Mouse (Mus musculus): Measurements from ENCODE around the gene Ltbr. TPM values are rescaled to one million over a fixed set of nuclear protein-coding genes. Genes with fewer than 3 reads are reported as not detected.

The Ltbr gene
- polyA plus RNA-seq, 1 experiment: 67.1 TPM

- no peak for TF ChIP-seq POLR2A (IDR thresholded peaks at IDR 0.05; ENCODE audit: low read depth, low read length)
- TF ChIP-seq CTCF (IDR thresholded peaks at IDR 0.05; ENCODE audit: borderline replicate concordance, insufficient read depth, low read length): no peak
- Histone ChIP-seq H3K4me1 (ENCODE audit: control insufficient read depth, insufficient read depth, low read length) (no peaks in the 10 kb centered on the region), H3K27ac (ENCODE audit: insufficient read depth, low read length) (no peak overlapping the region), H3K4me3 (ENCODE audit: insufficient read depth, low read length) (no peak overlapping the region)
Observed at GRCm38 (mm10) chr6:125302231-125302982, 11.3 kb downstream of the Ltbr start.

- Histone ChIP-seq H3K27ac (ENCODE audit: insufficient read depth, low read length) (no peak overlapping the region), H3K4me1 (ENCODE audit: control insufficient read depth, insufficient read depth, low read length) (no peaks in the 10 kb centered on the region), H3K4me3 (ENCODE audit: insufficient read depth, low read length) (no peak overlapping the region)
- TF ChIP-seq POLR2A (IDR thresholded peaks at IDR 0.05; ENCODE audit: low read depth, low read length) (no peak), CTCF (IDR thresholded peaks at IDR 0.05; ENCODE audit: borderline replicate concordance, insufficient read depth, low read length) (no peak)
Observed at GRCm38 (mm10) chr6:125300982-125301381, 12.7 kb downstream of the Ltbr start.

- Histone ChIP-seq H3K4me1 (ENCODE audit: control insufficient read depth, insufficient read depth, low read length) (no peaks in the 10 kb centered on the region), H3K27ac (ENCODE audit: insufficient read depth, low read length) (no peak overlapping the region), H3K4me3 (ENCODE audit: insufficient read depth, low read length) (no peak overlapping the region)
- TF ChIP-seq POLR2A (IDR thresholded peaks at IDR 0.05; ENCODE audit: low read depth, low read length) (no peak), CTCF (IDR thresholded peaks at IDR 0.05; ENCODE audit: borderline replicate concordance, insufficient read depth, low read length) (no peak)
Observed at GRCm38 (mm10) chr6:125297149-125297820, 16.4 kb downstream of the Ltbr start.

GRCm38 (mm10) chr6:125294049-125294448 lies 19.6 kb downstream of the Ltbr start:
- Histone ChIP-seq H3K27ac (ENCODE audit: insufficient read depth, low read length) (no peak overlapping the region), H3K4me3 (ENCODE audit: insufficient read depth, low read length) (no peak overlapping the region), H3K4me1 (ENCODE audit: control insufficient read depth, insufficient read depth, low read length) (0 out of 2 replicates have a peak, but pooled peaks cover 2% of the 10 kb centered on the region)
- TF ChIP-seq CTCF (IDR thresholded peaks at IDR 0.05; ENCODE audit: borderline replicate concordance, insufficient read depth, low read length): no peak
- no peak for TF ChIP-seq POLR2A (IDR thresholded peaks at IDR 0.05; ENCODE audit: low read depth, low read length)

- no peak overlapping the region for H3K4me3 ChIP-seq (ENCODE audit: insufficient read depth, low read length)
- H3K4me1 ChIP-seq (ENCODE audit: control insufficient read depth, insufficient read depth, low read length): 0 out of 2 replicates have a peak, but pooled peaks cover 2% of the 10 kb centered on the region
- TF ChIP-seq CTCF (IDR thresholded peaks at IDR 0.05; ENCODE audit: borderline replicate concordance, insufficient read depth, low read length): no peak
- no peak for TF ChIP-seq POLR2A (IDR thresholded peaks at IDR 0.05; ENCODE audit: low read depth, low read length)
- H3K27ac ChIP-seq (ENCODE audit: insufficient read depth, low read length): no peak overlapping the region
Observed at GRCm38 (mm10) chr6:125292256-125292655, 21.4 kb downstream of the Ltbr start.

- no peak overlapping the region for H3K4me3 ChIP-seq (ENCODE audit: insufficient read depth, low read length)
- no peak for TF ChIP-seq POLR2A (IDR thresholded peaks at IDR 0.05; ENCODE audit: low read depth, low read length)
- TF ChIP-seq CTCF (IDR thresholded peaks at IDR 0.05; ENCODE audit: borderline replicate concordance, insufficient read depth, low read length): no peak
- 0 out of 2 replicates have a peak, but pooled peaks cover 2% of the 10 kb centered on the region for H3K4me1 ChIP-seq (ENCODE audit: control insufficient read depth, insufficient read depth, low read length)
- H3K27ac ChIP-seq (ENCODE audit: insufficient read depth, low read length): peak overlapping the region; percentile 16; the same call in 1 of the 2 replicates
Observed at GRCm38 (mm10) chr6:125291329-125291728, 22.4 kb downstream of the Ltbr start.

- Histone ChIP-seq H3K4me3 (ENCODE audit: insufficient read depth, low read length) (no peak overlapping the region), H3K27ac (ENCODE audit: insufficient read depth, low read length) (no peak overlapping the region), H3K4me1 (ENCODE audit: control insufficient read depth, insufficient read depth, low read length) (0 out of 2 replicates have a peak, but pooled peaks cover 2% of the 10 kb centered on the region)
- TF ChIP-seq CTCF (IDR thresholded peaks at IDR 0.05; ENCODE audit: borderline replicate concordance, insufficient read depth, low read length) (no peak), POLR2A (IDR thresholded peaks at IDR 0.05; ENCODE audit: low read depth, low read length) (no peak)
Observed at GRCm38 (mm10) chr6:125288730-125289129, 25.0 kb downstream of the Ltbr start.

- Histone ChIP-seq H3K4me3 (ENCODE audit: insufficient read depth, low read length) (no peak overlapping the region), H3K27ac (ENCODE audit: insufficient read depth, low read length) (no peak overlapping the region), H3K4me1 (ENCODE audit: control insufficient read depth, insufficient read depth, low read length) (0 out of 2 replicates have a peak, but pooled peaks cover 2% of the 10 kb centered on the region)
- TF ChIP-seq POLR2A (IDR thresholded peaks at IDR 0.05; ENCODE audit: low read depth, low read length): no peak
- TF ChIP-seq CTCF (IDR thresholded peaks at IDR 0.05; ENCODE audit: borderline replicate concordance, insufficient read depth, low read length): no peak
Observed at GRCm38 (mm10) chr6:125286944-125287343, 26.7 kb downstream of the Ltbr start.

GRCm38 (mm10) chr6:125285890-125286289 lies 27.8 kb downstream of the Ltbr start, which contains the start of gene Tuba3a:
Gene Tuba3a, minus strand, starts transcription at chr6:125286042.
- no peak within 1 kb of the TSS for H3K4me3 ChIP-seq (ENCODE audit: insufficient read depth, low read length)
- TF ChIP-seq POLR2A (IDR thresholded peaks at IDR 0.05; ENCODE audit: low read depth, low read length) (no peak), CTCF (IDR thresholded peaks at IDR 0.05; ENCODE audit: borderline replicate concordance, insufficient read depth, low read length) (no peak)
- H3K27ac ChIP-seq (ENCODE audit: insufficient read depth, low read length): no peak within 1 kb of the TSS
- H3K4me1 ChIP-seq (ENCODE audit: control insufficient read depth, insufficient read depth, low read length): no peaks in the 10 kb centered on the region

- Histone ChIP-seq H3K27ac (ENCODE audit: insufficient read depth, low read length) (no peak overlapping the region), H3K4me3 (ENCODE audit: insufficient read depth, low read length) (no peak overlapping the region), H3K4me1 (ENCODE audit: control insufficient read depth, insufficient read depth, low read length) (no peaks in the 10 kb centered on the region)
- TF ChIP-seq POLR2A (IDR thresholded peaks at IDR 0.05; ENCODE audit: low read depth, low read length) (no peak), CTCF (IDR thresholded peaks at IDR 0.05; ENCODE audit: borderline replicate concordance, insufficient read depth, low read length) (no peak)
Observed at GRCm38 (mm10) chr6:125284751-125285150, 28.9 kb downstream of the Ltbr start.
